Mouse (Mus musculus) G1E (cell line): ENCODE measurements at regions not wholly inside any gene's neighbourhood (a gene's known extent, or its start where the extent isn't known, plus 50 kb on each side); places are given as distances from the start of the nearest gene placed in this dataset.

Experiments used
- ATAC-seq: 2 replicates; pipeline ENCODE4 v1.8.0; 2016; ENCODE audit warnings: mild to moderate bottlenecking; ENCODE audit not compliant: insufficient number of reproducible peaks, poor library complexity, low FRiP score, severe bottlenecking; ENCODE audit errors: extremely low read depth
- DNase-seq: peaks from one replicate; pipeline ENCODE4 v3.0.0; 2012; ENCODE audit warnings: low spot score
- H3K27me3 ChIP-seq: 2 replicates; pipeline ENCODE4 v1.6.1; 2012; ENCODE audit warnings: mild to moderate bottlenecking, low read length, inconsistent platforms; ENCODE audit not compliant: insufficient read depth
- H3K36me3 ChIP-seq: replicated peaks from 2 replicates; pipeline ENCODE3; 2012; ENCODE audit warnings: mild to moderate bottlenecking, inconsistent platforms
- H3K4me1 ChIP-seq: 2 replicates; pipeline ENCODE4 v1.6.1; 2012; ENCODE audit warnings: low read depth, low read length, inconsistent platforms, mixed read lengths; ENCODE audit not compliant: insufficient read depth
- H3K4me3 ChIP-seq: 2 replicates; pipeline ENCODE4 v1.5.1; 2012; ENCODE audit warnings: low read depth, mild to moderate bottlenecking, inconsistent platforms, low read length, moderate library complexity, mixed read lengths
- H3K9me3 ChIP-seq: replicated peaks from 2 replicates; pipeline ENCODE4 v1.6.1; 2012; ENCODE audit warnings: inconsistent platforms
- CTCF ChIP-seq: IDR thresholded peaks from 2 replicates; pipeline ENCODE4 v1.5.1; 2012; ENCODE audit warnings: low read depth, low read length, inconsistent platforms, mixed read lengths
- GATA1 ChIP-seq: IDR thresholded peaks from 2 replicates; pipeline ENCODE4 v1.6.1; 2012; ENCODE audit warnings: borderline replicate concordance, low read length, inconsistent platforms, mixed read lengths
- GATA2 ChIP-seq: IDR thresholded peaks from 2 replicates; pipeline ENCODE4 v1.6.1; 2012; ENCODE audit warnings: low read depth, low read length, inconsistent platforms, borderline replicate concordance
- POLR2AphosphoS5 ChIP-seq: IDR thresholded peaks from 2 replicates; pipeline ENCODE4 v1.6.1; 2012; ENCODE audit warnings: low read depth, low read length, inconsistent platforms; ENCODE audit not compliant: insufficient replicate concordance
- TAL1 ChIP-seq: conservative IDR thresholded peaks from 2 replicates; pipeline ENCODE4 v1.6.1; 2012; ENCODE audit warnings: low read depth, low read length, inconsistent platforms, mixed read lengths

- no peak for DNase-seq
- H3K4me3 ChIP-seq, result no peak overlapping the region
- no peaks in the 10 kb centered on the region for H3K4me1 ChIP-seq
- ATAC-seq, result no peak
- H3K27me3 ChIP-seq, result no peaks in the 10 kb centered on the region
- peaks cover 36% of the 10 kb centered on the region for H3K9me3 ChIP-seq
- H3K36me3 ChIP-seq, result no peaks in the 10 kb centered on the region
- TF ChIP-seq GATA1, result no peak
- TF ChIP-seq GATA2, result no peak
- TF ChIP-seq TAL1, result no peak
- TF ChIP-seq CTCF, result no peak
- TF ChIP-seq POLR2AphosphoS5, result no peak
These were observed 531.6 kb downstream of the Ccdc171 start for GRCm38 (mm10) chr4:84056863-84057502.

GRCm38 (mm10) chr4:84060187-84060586 lies 534.8 kb downstream of the Ccdc171 start:
- Histone ChIP-seq H3K4me1 (no peaks in the 10 kb centered on the region), H3K9me3 (peaks cover 50% of the 10 kb centered on the region), H3K27me3 (no peaks in the 10 kb centered on the region), H3K4me3 (no peak overlapping the region), H3K36me3 (no peaks in the 10 kb centered on the region)
- no peak for TF ChIP-seq CTCF
- TF ChIP-seq GATA2, result no peak
- no peak for TF ChIP-seq TAL1
- no peak for TF ChIP-seq GATA1
- TF ChIP-seq POLR2AphosphoS5, result no peak
- DNase-seq (no peak), ATAC-seq (no peak)

GRCm38 (mm10) chr4:84063755-84064154 lies 538.4 kb downstream of the Ccdc171 start:
- TF ChIP-seq CTCF (no peak), GATA2 (no peak), POLR2AphosphoS5 (no peak), GATA1 (no peak), TAL1 (no peak)
- Histone ChIP-seq H3K36me3 (no peaks in the 10 kb centered on the region), H3K27me3 (no peaks in the 10 kb centered on the region), H3K4me1 (no peaks in the 10 kb centered on the region), H3K4me3 (no peak overlapping the region), H3K9me3 (peaks cover 59% of the 10 kb centered on the region)
- no peak for DNase-seq
- no peak for ATAC-seq

- ATAC-seq (no peak), DNase-seq (no peak)
- Histone ChIP-seq H3K4me1 (no peaks in the 10 kb centered on the region), H3K4me3 (no peak overlapping the region), H3K27me3 (no peaks in the 10 kb centered on the region), H3K9me3 (peaks cover 64% of the 10 kb centered on the region), H3K36me3 (no peaks in the 10 kb centered on the region)
- no peak for TF ChIP-seq GATA2
- TF ChIP-seq CTCF, result no peak
- TF ChIP-seq GATA1, result no peak
- TF ChIP-seq TAL1, result no peak
- no peak for TF ChIP-seq POLR2AphosphoS5
These were observed 539.5 kb downstream of the Ccdc171 start for GRCm38 (mm10) chr4:84064614-84065456.

- Histone ChIP-seq H3K4me3 (no peak overlapping the region), H3K36me3 (no peaks in the 10 kb centered on the region), H3K9me3 (peaks cover 67% of the 10 kb centered on the region), H3K27me3 (no peaks in the 10 kb centered on the region), H3K4me1 (no peaks in the 10 kb centered on the region)
- no peak for TF ChIP-seq POLR2AphosphoS5
- no peak for TF ChIP-seq CTCF
- TF ChIP-seq TAL1, result no peak
- no peak for TF ChIP-seq GATA1
- TF ChIP-seq GATA2, result no peak
- ATAC-seq (no peak), DNase-seq (no peak)
These were observed 540.2 kb downstream of the Ccdc171 start for GRCm38 (mm10) chr4:84065457-84066124.

- H3K36me3 ChIP-seq, result no peaks in the 10 kb centered on the region
- TF ChIP-seq POLR2AphosphoS5 (no peak), CTCF (no peak), GATA1 (no peak), GATA2 (no peak), TAL1 (no peak)
- H3K9me3 ChIP-seq, result peaks cover 68% of the 10 kb centered on the region
- no peak overlapping the region for H3K4me3 ChIP-seq
- DNase-seq (no peak), ATAC-seq (no peak)
- H3K27me3 ChIP-seq, result no peaks in the 10 kb centered on the region
- H3K4me1 ChIP-seq, result no peaks in the 10 kb centered on the region
These were observed 542.7 kb downstream of the Ccdc171 start for GRCm38 (mm10) chr4:84067931-84068575.
